ENCODE assay signal across 38 mouse cellular contexts in genomic region chr5:21388855-21389254, GRCm38 (mm10). TPM values are rescaled to one million over a fixed set of nuclear protein-coding genes. Genes with fewer than 3 reads are reported as not detected.
"Had no signal": no experiment of that assay in that cellular context is flagged by ENCODE, and none has a peak within 500 bp of the region (broad histone marks: within the 10 kb centered on the region; RNA-seq: fewer than 3 reads in every experiment).

No protein-coding gene starts in this region.

- DNase-seq: heart, postnatal 10 days; heart, postnatal 14 days; heart, postnatal 36 days; heart, postnatal 4 days; kidney, adult 11 months; kidney, adult 18-20 months; kidney, adult 2 months; kidney, adult 8-10 months; kidney, adult 9 months; kidney, postnatal 10 days; kidney, postnatal 14 days; kidney, postnatal 25 days; kidney, postnatal 36 days; kidney, postnatal 4 days; layer of hippocampus, adult 9-11 months; layer of hippocampus, postnatal 36 days had no signal

- H3K27ac ChIP-seq: heart, embryonic 10.5 days; heart, embryonic 13.5 days; heart, embryonic 15.5 days; hindbrain, embryonic 10.5 days; hindbrain, embryonic 12.5 days; hindbrain, embryonic 13.5 days; hindbrain, embryonic 14.5 days; hindbrain, embryonic 15.5 days; hindbrain, postnatal 0 days; intestine, embryonic 15.5 days; kidney, embryonic 15.5 days; kidney, postnatal 0 days; layer of hippocampus, adult 2 months had no signal

- H3K4me3 ChIP-seq: heart, embryonic 10.5 days; heart, embryonic 12.5 days; heart, embryonic 13.5 days; heart, embryonic 15.5 days; hindbrain, embryonic 10.5 days; hindbrain, embryonic 12.5 days; hindbrain, embryonic 13.5 days; hindbrain, embryonic 15.5 days; intestine, embryonic 15.5 days; kidney, embryonic 15.5 days; layer of hippocampus, adult 2 months had no signal

- H3K27me3 ChIP-seq: heart, embryonic 12.5 days; heart, embryonic 13.5 days; heart, embryonic 15.5 days; hindbrain, embryonic 12.5 days; hindbrain, embryonic 13.5 days; hindbrain, embryonic 15.5 days; intestine, embryonic 15.5 days had no signal

- H3K9me3 ChIP-seq: heart, embryonic 10.5 days; heart, embryonic 12.5 days; heart, embryonic 13.5 days; heart, embryonic 15.5 days; hindbrain, embryonic 10.5 days; hindbrain, embryonic 12.5 days; hindbrain, embryonic 13.5 days; hindbrain, embryonic 15.5 days; intestine, embryonic 15.5 days; kidney, embryonic 15.5 days had no signal

- H3K9ac ChIP-seq: heart, embryonic 12.5 days; heart, embryonic 13.5 days; heart, embryonic 15.5 days; hindbrain, embryonic 12.5 days; hindbrain, embryonic 13.5 days; hindbrain, embryonic 14.5 days; hindbrain, embryonic 15.5 days; intestine, embryonic 15.5 days; kidney, embryonic 15.5 days had no signal

- ATAC-seq: hindbrain, embryonic 16.5 days; hindbrain, postnatal 0 days; inflammation-experienced regulatory T-cells, adult 6 months; intestine, embryonic 15.5 days; intestine, embryonic 16.5 days; intestine, postnatal 0 days had no signal

- H3K36me3 ChIP-seq: heart, embryonic 10.5 days; heart, embryonic 12.5 days; heart, embryonic 13.5 days; heart, embryonic 15.5 days; hindbrain, embryonic 10.5 days; hindbrain, embryonic 12.5 days; hindbrain, embryonic 13.5 days; hindbrain, embryonic 15.5 days; intestine, embryonic 15.5 days; kidney, embryonic 15.5 days had no signal

- H3K4me2 ChIP-seq: heart, embryonic 11.5 days; heart, embryonic 12.5 days; heart, embryonic 13.5 days; heart, embryonic 15.5 days; hindbrain, embryonic 12.5 days; hindbrain, embryonic 13.5 days; hindbrain, embryonic 14.5 days; hindbrain, embryonic 15.5 days; intestine, embryonic 15.5 days; kidney, embryonic 15.5 days had no signal

RNA-seq across cellular contexts. Expression of gene Ccdc146, which starts 35.6 kb away (rescaled TPM):
- total RNA-seq: hematopoietic stem cell, adult 5-6 weeks had no signal
- polyA plus RNA-seq: kidney, adult 2 months; kidney, embryonic 14.5 days; kidney, embryonic 15.5 days; large intestine, adult 2 months had no signal
